Mouse (Mus musculus) midbrain, embryonic 15.5 days (tissue): ENCODE measurements around the gene Pde4dip. TPM values are rescaled to one million over a fixed set of nuclear protein-coding genes. Genes with fewer than 3 reads are reported as not detected.
A peak's percentile ranks its signal among the peaks of the same experiment; 100 is the strongest.

ENCODE experiments used
- ATAC-seq: fragments of 200-750 bp; cut with Nextera tagmentation; replicated peaks from 2 replicates; pipeline ENCODE4 v1.8.0; 2017; ENCODE audit warnings: moderate TSS enrichment
- H3K27ac ChIP-seq: fragments of 300-500 bp; sonication (generic); 2 replicates; pipeline ENCODE4 v1.5.1; 2015; ENCODE audit warnings: mild to moderate bottlenecking, inconsistent platforms
- H3K27me3 ChIP-seq: fragments of 300-500 bp; sonication (generic); replicated peaks from 2 replicates; pipeline ENCODE4 v1.6.1; 2015; ENCODE audit warnings: inconsistent platforms
- H3K36me3 ChIP-seq: fragments of 300-500 bp; sonication (generic); replicated peaks from 2 replicates; pipeline ENCODE4 v1.6.1; 2015; ENCODE audit warnings: inconsistent platforms
- H3K4me1 ChIP-seq: fragments of 300-500 bp; sonication (generic); 2 replicates; pipeline ENCODE4 v1.6.1; 2015; ENCODE audit warnings: inconsistent platforms
- H3K4me2 ChIP-seq: fragments of 300-500 bp; sonication (generic); 2 replicates; pipeline ENCODE4 v1.6.1; 2015; ENCODE audit warnings: inconsistent platforms, mild to moderate bottlenecking, moderate library complexity
- H3K4me3 ChIP-seq: fragments of 300-500 bp; sonication (generic); 2 replicates; pipeline ENCODE4 v1.5.1; 2015; ENCODE audit warnings: mild to moderate bottlenecking, inconsistent platforms
- H3K9ac ChIP-seq: fragments of 300-500 bp; sonication (generic); 2 replicates; pipeline ENCODE4 v1.6.1; 2015; ENCODE audit warnings: mild to moderate bottlenecking, inconsistent platforms
- H3K9me3 ChIP-seq: fragments of 300-500 bp; sonication (generic); 2 replicates; pipeline ENCODE4 v1.6.1; 2016; ENCODE audit warnings: inconsistent platforms
- WGBS: fragments of 180-500 bp; shearing (Covaris S2); methylation state at CpG from one replicate; pipeline ENCODE4 v1.1.7; 2015; ENCODE audit warnings: mixed read lengths; 5-methylcytosine and 5-hydroxymethylcytosine counted together
- polyA plus RNA-seq: library from polyadenylated mRNA; unstranded; fragments of >200 nt; fragmentation: Nextera tagmentation; extraction: Ambion mirVana; gene quantifications from 2 replicates; pipeline ENCODE4 v1.2.1, GENCODE M21; 2015

The Pde4dip gene
- polyA plus RNA-seq, 1 experiment from 2014 or later, result 75.7 TPM

DNA sequence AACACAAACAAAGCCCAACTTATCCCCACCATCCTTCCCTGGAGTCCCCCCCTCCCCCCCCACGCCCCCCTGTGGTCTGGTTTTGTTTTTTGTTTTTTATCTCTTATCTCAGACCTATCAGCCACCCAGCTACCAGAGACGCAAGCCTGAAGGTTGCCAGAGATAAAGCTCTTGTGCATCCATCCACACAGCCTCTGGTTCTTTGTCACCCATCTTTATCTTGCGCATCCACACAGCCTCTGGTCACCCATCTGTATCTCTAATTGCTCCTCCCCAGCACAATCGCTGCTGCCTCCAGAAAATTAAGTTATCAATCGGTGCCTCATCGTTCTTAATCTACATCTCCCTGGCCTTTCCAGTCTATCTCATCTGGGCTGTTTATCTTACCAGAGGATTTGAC is 1.7 kb upstream of the Pde4dip start:
- Histone ChIP-seq H3K9ac (no peak overlapping the region), H3K27ac (no peak overlapping the region), H3K9me3 (no peaks in the 10 kb centered on the region), H3K36me3 (no peaks in the 10 kb centered on the region), H3K4me1 (peaks cover 4% of the 10 kb centered on the region; the same call in 1 of the 2 replicates), H3K27me3 (peaks cover 5% of the 10 kb centered on the region; the same call in 1 of the 2 replicates), H3K4me2 (no peak overlapping the region), H3K4me3 (no peak overlapping the region)
- ATAC-seq, result no peak
- WGBS, result 64% methylated on average over 6 of the region's 6 CpGs

DNA sequence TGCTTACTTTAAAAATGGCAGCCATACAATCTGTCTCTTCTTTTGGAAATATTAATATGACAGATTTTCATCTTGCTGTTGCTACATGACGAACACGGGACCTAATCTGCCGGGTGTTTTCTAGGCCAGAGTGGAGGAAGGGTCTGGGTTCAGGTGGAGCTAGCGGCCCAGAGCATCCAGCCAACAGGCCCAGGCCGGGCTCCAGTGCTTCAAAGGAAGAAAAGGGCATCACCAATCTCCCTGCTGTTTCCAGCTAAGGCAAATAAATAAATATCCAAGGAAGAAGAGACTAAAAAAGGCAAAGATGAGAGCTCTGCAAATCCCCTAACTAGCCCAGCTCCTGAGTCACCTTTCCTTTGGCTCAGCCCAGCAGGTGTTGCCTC is 731 bp downstream of the Pde4dip start:
- H3K9me3 ChIP-seq, result no peaks in the 10 kb centered on the region
- peaks cover 4% of the 10 kb centered on the region; the same call in 1 of the 2 replicates for H3K4me1 ChIP-seq
- H3K36me3 ChIP-seq, result no peaks in the 10 kb centered on the region
- H3K4me2 ChIP-seq, result peak overlapping the region; percentile 76
- peak overlapping the region; percentile 86 for H3K27ac ChIP-seq
- peak overlapping the region; percentile 68 for H3K4me3 ChIP-seq
- ATAC-seq, result peak; percentile 62
- peaks cover 5% of the 10 kb centered on the region; the same call in 1 of the 2 replicates for H3K27me3 ChIP-seq
- WGBS, result 52% methylated on average over 5 of the region's 5 CpGs
- H3K9ac ChIP-seq, result peak overlapping the region; percentile 82; the same call in 1 of the 2 replicates

GRCm38 (mm10) chr3:97881576-97881975 is 6.9 kb downstream of the Pde4dip start:
- no peaks in the 10 kb centered on the region for H3K9me3 ChIP-seq
- no peak overlapping the region for H3K9ac ChIP-seq
- no peak overlapping the region for H3K4me3 ChIP-seq
- no peaks in the 10 kb centered on the region for H3K27me3 ChIP-seq
- no peak for ATAC-seq
- no peaks in the 10 kb centered on the region for H3K36me3 ChIP-seq
- no peak overlapping the region for H3K4me2 ChIP-seq
- H3K4me1 ChIP-seq, result no peaks in the 10 kb centered on the region
- WGBS, result 95% methylated on average over 5 of the region's 5 CpGs
- no peak overlapping the region for H3K27ac ChIP-seq

- no peaks in the 10 kb centered on the region for H3K9me3 ChIP-seq
- H3K4me1 ChIP-seq, result no peaks in the 10 kb centered on the region
- H3K36me3 ChIP-seq, result no peaks in the 10 kb centered on the region
- H3K9ac ChIP-seq, result no peak overlapping the region
- 19% methylated on average over 5 of the region's 5 CpGs for WGBS
- no peak for ATAC-seq
- no peak overlapping the region for H3K4me3 ChIP-seq
- H3K27ac ChIP-seq, result no peak overlapping the region
- no peaks in the 10 kb centered on the region for H3K27me3 ChIP-seq
- no peak overlapping the region for H3K4me2 ChIP-seq
Measured at GRCm38 (mm10) chr3:97879222-97879621, 9.3 kb downstream of the Pde4dip start.

- Histone ChIP-seq H3K4me2 (no peak overlapping the region), H3K4me1 (no peaks in the 10 kb centered on the region), H3K9me3 (no peaks in the 10 kb centered on the region), H3K27me3 (no peaks in the 10 kb centered on the region), H3K36me3 (no peaks in the 10 kb centered on the region), H3K27ac (no peak overlapping the region), H3K9ac (no peak overlapping the region), H3K4me3 (no peak overlapping the region)
- whole genome bisulfite sequencing, result 26% methylated on average over 8 of the region's 8 CpGs
- no peak for ATAC-seq
Measured at GRCm38 (mm10) chr3:97876259-97876658, 12.2 kb downstream of the Pde4dip start.

DNA sequence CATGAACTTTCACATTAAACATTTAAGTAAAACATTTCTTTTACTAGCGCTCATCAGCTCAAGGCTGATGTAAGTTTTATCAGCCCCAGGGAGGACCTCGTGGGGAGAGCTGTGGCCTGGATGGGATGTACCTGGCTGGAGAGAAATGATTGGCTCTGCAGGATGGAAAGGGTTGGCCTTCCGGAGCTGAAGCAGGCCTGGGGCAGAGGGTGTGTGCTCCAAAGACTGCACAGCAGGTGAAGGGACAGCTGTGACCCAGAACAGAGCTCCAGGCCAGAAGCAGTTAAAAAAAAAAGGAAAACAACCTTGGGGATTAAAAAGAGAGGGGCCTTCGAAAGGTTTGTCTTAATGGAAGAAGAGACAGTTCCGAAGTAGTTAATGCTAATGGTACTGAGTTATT is 13.7 kb downstream of the Pde4dip start:
- Histone ChIP-seq H3K4me1 (no peaks in the 10 kb centered on the region), H3K4me3 (no peak overlapping the region), H3K9me3 (no peaks in the 10 kb centered on the region), H3K9ac (no peak overlapping the region), H3K4me2 (no peak overlapping the region), H3K36me3 (no peaks in the 10 kb centered on the region), H3K27me3 (peaks cover 2% of the 10 kb centered on the region; the same call in 1 of the 2 replicates), H3K27ac (no peak overlapping the region)
- no peak for ATAC-seq
- 27% methylated on average over 5 of the region's 5 CpGs for WGBS

DNA sequence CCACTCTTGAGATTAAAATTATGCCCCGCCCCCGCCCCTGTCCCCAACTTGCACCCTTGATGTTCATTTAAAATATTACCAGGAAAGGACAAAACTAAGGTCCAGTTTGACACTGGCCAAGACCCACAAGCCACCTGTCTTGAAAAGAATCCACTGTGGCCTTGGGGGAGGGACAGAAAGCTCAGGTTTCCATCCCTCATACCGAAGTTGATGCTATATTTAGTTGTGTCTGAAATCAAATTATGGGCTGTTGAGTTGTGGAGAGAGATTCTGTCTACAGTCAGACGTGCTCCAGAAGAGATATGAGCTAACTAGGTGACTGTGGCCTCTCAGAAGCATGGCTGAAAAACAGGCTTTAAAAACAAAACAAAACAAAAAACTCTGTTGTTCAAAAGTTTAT is 18.8 kb downstream of the Pde4dip start:
- WGBS, result 82% methylated on average over 4 of the region's 4 CpGs
- no peaks in the 10 kb centered on the region for H3K9me3 ChIP-seq
- no peak overlapping the region for H3K9ac ChIP-seq
- H3K36me3 ChIP-seq, result no peaks in the 10 kb centered on the region
- H3K27ac ChIP-seq, result no peak overlapping the region
- ATAC-seq, result no peak
- peaks cover 7% of the 10 kb centered on the region; the same call in 1 of the 2 replicates for H3K27me3 ChIP-seq
- H3K4me3 ChIP-seq, result no peak overlapping the region
- no peak overlapping the region for H3K4me2 ChIP-seq
- peaks cover 15% of the 10 kb centered on the region for H3K4me1 ChIP-seq

- H3K4me2 ChIP-seq, result peak overlapping the region; percentile 99; the same call in 1 of the 2 replicates
- ATAC-seq, result no peak
- no peak overlapping the region; the same call in 1 of the 2 replicates for H3K4me3 ChIP-seq
- H3K4me1 ChIP-seq, result peaks cover 15% of the 10 kb centered on the region
- H3K36me3 ChIP-seq, result no peaks in the 10 kb centered on the region
- H3K27me3 ChIP-seq, result peaks cover 7% of the 10 kb centered on the region; the same call in 1 of the 2 replicates
- H3K9me3 ChIP-seq, result no peaks in the 10 kb centered on the region
- no peak overlapping the region for H3K9ac ChIP-seq
- H3K27ac ChIP-seq, result no peak overlapping the region
- 49% methylated on average over 5 of the region's 5 CpGs for WGBS
Measured at GRCm38 (mm10) chr3:97868733-97869132, 19.8 kb downstream of the Pde4dip start.

GRCm38 (mm10) chr3:97868024-97868689 is 20.4 kb downstream of the Pde4dip start:
- peak; percentile 91 for ATAC-seq
- peaks cover 15% of the 10 kb centered on the region for H3K4me1 ChIP-seq
- no peak overlapping the region for H3K27ac ChIP-seq
- H3K4me2 ChIP-seq, result peak overlapping the region; percentile 99
- peak overlapping the region; percentile 66 for H3K4me3 ChIP-seq
- peaks cover 7% of the 10 kb centered on the region; the same call in 1 of the 2 replicates for H3K27me3 ChIP-seq
- H3K36me3 ChIP-seq, result no peaks in the 10 kb centered on the region
- peak overlapping the region; percentile 73 for H3K9ac ChIP-seq
- no peaks in the 10 kb centered on the region for H3K9me3 ChIP-seq
- 3% methylated on average over 42 of the region's 42 CpGs for WGBS

GRCm38 (mm10) chr3:97867221-97868023 is 21.1 kb downstream of the Pde4dip start:
- Histone ChIP-seq H3K9ac (peak overlapping the region; percentile 73), H3K36me3 (no peaks in the 10 kb centered on the region), H3K9me3 (no peaks in the 10 kb centered on the region), H3K4me1 (peaks cover 15% of the 10 kb centered on the region), H3K4me3 (peak overlapping the region; percentile 66), H3K27ac (no peak overlapping the region), H3K27me3 (peaks cover 7% of the 10 kb centered on the region; the same call in 1 of the 2 replicates), H3K4me2 (peak overlapping the region; percentile 99)
- peak; percentile 78 for ATAC-seq
- WGBS, result 1% methylated on average over 27 of the region's 28 CpGs

DNA sequence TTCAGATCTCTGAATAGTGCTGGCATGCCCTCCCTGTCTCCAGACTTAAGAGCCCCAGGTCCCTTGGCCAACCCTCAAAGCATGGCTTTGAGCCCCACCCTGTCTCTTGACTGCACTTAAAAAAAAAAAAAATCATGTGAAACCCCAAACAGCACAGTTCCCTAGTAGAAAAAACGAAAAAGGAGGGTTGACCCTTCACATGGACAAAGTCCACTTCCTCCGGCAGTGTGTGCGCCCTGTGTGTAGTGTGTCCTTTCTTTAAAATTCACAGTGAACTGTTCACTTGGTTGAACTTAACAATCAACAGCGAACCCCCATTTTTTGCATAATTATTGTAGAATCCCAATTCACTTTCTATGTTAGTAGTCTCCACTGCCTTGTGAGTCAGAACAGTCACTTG is 21.8 kb downstream of the Pde4dip start:
- H3K9me3 ChIP-seq, result no peaks in the 10 kb centered on the region
- peaks cover 15% of the 10 kb centered on the region for H3K4me1 ChIP-seq
- H3K9ac ChIP-seq, result no peak overlapping the region
- peak overlapping the region; percentile 66 for H3K4me3 ChIP-seq
- H3K4me2 ChIP-seq, result peak overlapping the region; percentile 99
- H3K27me3 ChIP-seq, result peaks cover 7% of the 10 kb centered on the region; the same call in 1 of the 2 replicates
- H3K36me3 ChIP-seq, result no peaks in the 10 kb centered on the region
- WGBS, result 64% methylated on average over 4 of the region's 4 CpGs
- ATAC-seq, result no peak
- no peak overlapping the region for H3K27ac ChIP-seq

DNA sequence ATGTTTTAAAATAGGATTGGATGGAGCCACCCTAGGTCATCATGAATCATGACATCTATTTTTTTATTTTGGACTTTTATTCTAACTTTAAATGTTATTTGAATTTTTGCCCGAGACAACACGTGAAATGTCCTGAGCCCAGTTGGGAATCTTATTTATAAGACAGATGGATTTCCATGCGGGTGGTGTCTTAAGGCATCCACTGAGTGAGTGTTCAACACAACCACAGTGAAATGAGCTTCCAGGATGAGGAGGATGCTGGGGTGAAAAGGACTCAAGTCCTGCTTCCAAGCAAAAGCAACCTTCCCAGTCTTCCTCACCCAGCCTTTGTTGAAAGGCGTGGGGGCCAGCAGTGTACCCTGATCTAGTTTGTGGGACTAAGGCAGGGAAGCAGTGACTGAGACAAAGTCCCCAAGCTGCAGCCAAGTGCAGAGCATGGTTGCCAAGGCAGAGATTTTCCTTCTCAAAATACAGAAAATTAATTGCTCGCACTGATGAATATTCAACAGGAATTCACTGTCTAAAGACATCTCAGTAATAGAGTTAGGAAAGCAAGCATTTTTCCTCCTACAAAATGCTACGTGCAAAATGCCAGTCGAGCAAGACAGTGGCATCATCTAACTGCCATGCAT is 27.6 kb downstream of the Pde4dip start:
- H3K27me3 ChIP-seq, result no peaks in the 10 kb centered on the region
- H3K4me2 ChIP-seq, result no peak overlapping the region
- H3K4me3 ChIP-seq, result no peak overlapping the region
- ATAC-seq, result no peak
- no peaks in the 10 kb centered on the region for H3K4me1 ChIP-seq
- H3K9ac ChIP-seq, result no peak overlapping the region
- H3K36me3 ChIP-seq, result no peaks in the 10 kb centered on the region
- H3K27ac ChIP-seq, result no peak overlapping the region
- WGBS, result 87% methylated on average over 7 of the region's 7 CpGs
- no peaks in the 10 kb centered on the region for H3K9me3 ChIP-seq
